7 mouse cellular contexts compared by ENCODE assay signal in the genomic region with DNA sequence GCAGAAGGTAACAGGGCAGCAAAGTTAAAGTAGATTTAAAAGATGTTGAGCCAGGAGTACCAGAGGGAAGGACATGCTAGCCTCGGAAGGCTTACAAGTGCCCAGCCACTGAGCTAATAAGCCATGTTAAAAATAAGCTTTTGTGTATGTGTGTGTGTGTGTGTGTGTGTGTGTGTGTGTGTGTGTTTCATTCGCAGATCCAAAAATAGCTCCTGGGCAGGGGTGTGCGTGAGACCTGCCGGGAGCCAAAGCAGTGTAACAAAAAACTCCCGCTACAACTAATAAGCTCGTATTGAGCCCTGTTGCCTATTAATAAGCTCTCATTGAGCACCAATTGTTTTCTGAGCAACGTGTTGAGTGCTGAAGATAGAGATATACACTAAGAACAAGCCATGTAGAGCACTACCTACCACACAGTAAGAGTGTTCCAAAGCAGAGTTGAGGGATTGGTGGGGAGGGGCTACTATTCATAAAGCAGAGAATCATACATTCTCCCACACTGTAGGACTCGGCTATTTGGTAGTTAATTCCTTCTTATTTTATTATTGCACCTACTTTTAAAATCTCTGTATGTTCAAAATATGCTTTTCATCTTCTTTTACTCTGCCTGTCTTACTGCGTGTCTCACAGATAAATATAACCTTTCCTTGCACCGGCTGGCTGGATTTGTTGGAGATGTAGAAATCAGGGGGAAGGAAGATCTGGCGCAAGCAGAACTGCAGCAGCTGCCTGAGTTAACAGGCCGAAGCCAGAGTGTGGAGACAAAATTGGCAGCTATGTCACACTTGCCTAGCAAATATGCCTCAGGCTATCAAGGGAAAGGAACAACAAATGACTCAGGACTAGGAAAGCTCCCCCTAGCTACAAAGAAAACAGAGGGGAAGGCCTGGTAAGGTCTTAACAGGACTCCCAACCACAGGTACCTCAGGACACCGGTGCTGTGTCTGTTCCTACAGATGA. TPM values are rescaled to one million over a fixed set of nuclear protein-coding genes. Genes with fewer than 3 reads are reported as not detected.
DNase-seq lines count a peak whose midpoint lies in the region; ATAC-seq lines count a peak whose summit lies in the region.

No protein-coding gene starts in this region.

- H3K9ac ChIP-seq in limb, embryonic 13.5 days, result no peak overlapping the region

- no peak for DNase-seq in limb, embryonic 10.5 days (ENCODE audit: low spot score)
- peak; percentile 24 for DNase-seq in cerebellum, adult 9-10 months
- DNase-seq in heart, adult 8-10 months (ENCODE audit: low spot score), result peak; percentile 45
- peak; percentile 9 to 87 for DNase-seq in left cerebral cortex, adult 8-10 months (ENCODE audit: low spot score in 2 of 2)
- DNase-seq in ovary, postnatal 10 days (ENCODE audit: low spot score), result no peak
- no peak for DNase-seq in urinary bladder, postnatal 25 days (ENCODE audit: low spot score)

- H3K36me3 ChIP-seq in limb, embryonic 13.5 days, result no peaks in the 10 kb centered on the region
- no peaks in the 10 kb centered on the region for H3K36me3 ChIP-seq in limb, embryonic 10.5 days

- ATAC-seq in limb, embryonic 13.5 days (ENCODE audit: low FRiP score, low read depth), result no peak

- no peak overlapping the region for H3K27ac ChIP-seq in limb, embryonic 13.5 days
- H3K27ac ChIP-seq in limb, embryonic 10.5 days, result no peak overlapping the region

- 54% methylated on average over 13 of the region's 13 CpGs for WGBS in limb, embryonic 13.5 days
- 83% methylated on average over 13 of the region's 13 CpGs for WGBS in limb, embryonic 10.5 days

- H3K4me1 ChIP-seq in limb, embryonic 13.5 days, result peaks cover 17% of the 10 kb centered on the region; the same call in 1 of the 2 replicates
- H3K4me1 ChIP-seq in limb, embryonic 10.5 days, result no peaks in the 10 kb centered on the region

- no peak overlapping the region for H3K4me3 ChIP-seq in limb, embryonic 13.5 days
- H3K4me3 ChIP-seq in limb, embryonic 10.5 days, result no peak overlapping the region

- no peaks in the 10 kb centered on the region for H3K27me3 ChIP-seq in limb, embryonic 13.5 days
- H3K27me3 ChIP-seq in limb, embryonic 10.5 days (ENCODE audit: low read depth, poor library complexity, severe bottlenecking), result no peaks in the 10 kb centered on the region

- no peaks in the 10 kb centered on the region for H3K9me3 ChIP-seq in limb, embryonic 13.5 days
- H3K9me3 ChIP-seq in limb, embryonic 10.5 days (replicated peaks), result no peaks in the 10 kb centered on the region

- H3K4me2 ChIP-seq in limb, embryonic 13.5 days (replicated peaks), result 0 out of 2 replicates have a peak overlapping the region, but pooled peaks have one; percentile 4

RNA-seq across cellular contexts. Expression of a gene that starts 43.3 kb away (rescaled TPM):
- polyA plus RNA-seq in limb, embryonic 13.5 days (2015; fragmentation: Nextera tagmentation; extraction: Ambion mirVana), result 2.2 and 2.4 TPM in 2 replicates
- 1.4 TPM in 2 replicates for polyA plus RNA-seq in limb, embryonic 10.5 days (2016; fragmentation: Nextera tagmentation; extraction: Ambion mirVana)
- total RNA-seq in heart, adult 8-10 months (2022), result 10 to 100 TPM in 1 of 4 experiments, 1 to 10 TPM in 3; 7.9 to 10.5 (median 10.0) TPM
- total RNA-seq in left cerebral cortex, adult 8-10 months (2022), result 10 to 100 TPM; 20.5 to 26.4 (median 22.2) TPM

Comparison
In these comparisons a context has a peak if more than half of its experiments do, and no peak if none do; other contexts are left out.
1. DNase-seq: peak in cerebellum, adult 9-10 months (single experiment), heart, adult 8-10 months (single experiment) and left cerebral cortex, adult 8-10 months (2 of 2); none in limb, embryonic 10.5 days (single experiment), ovary, postnatal 10 days (single experiment) and urinary bladder, postnatal 25 days (single experiment).